Mouse (Mus musculus): ENCODE measurements around the gene Ppp1r21. TPM values are rescaled to one million over a fixed set of nuclear protein-coding genes. Genes with fewer than 3 reads are reported as not detected.

The Ppp1r21 gene
- polyA plus RNA-seq, 1 experiment from 2014 or later: 38.8 TPM

- no peak for ATAC-seq
- 75% methylated on average over 4 of the region's 4 CpGs for WGBS
- H3K9me3 ChIP-seq (ENCODE audit: control insufficient read depth, low read length): no peaks in the 10 kb centered on the region
Measured at GRCm38 (mm10) chr17:88596068-88596467, 66.2 kb downstream of the Ppp1r21 start.

GRCm38 (mm10) chr17:88596544-88597221 lies 66.8 kb downstream of the Ppp1r21 start:
- H3K27ac ChIP-seq (ENCODE audit: low read depth, low read length): peak overlapping the region; percentile 70; the same call in 1 of the 2 replicates

More at GRCm38 (mm10) chr17:88596068-88596467, 66.2 kb downstream of the Ppp1r21 start:
- Histone ChIP-seq H3K36me3 (ENCODE audit: control insufficient read depth, insufficient read depth, low read length) (0 out of 2 replicates have a peak, but pooled peaks cover 3% of the 10 kb centered on the region), H3K27me3 (replicated peaks; ENCODE audit: control insufficient read depth, insufficient read depth, low read length) (no peaks in the 10 kb centered on the region), H3K27ac (ENCODE audit: low read depth, low read length) (no peak overlapping the region), H3K9ac (ENCODE audit: low read depth, low read length) (no peak overlapping the region), H3K4me2 (ENCODE audit: low read length) (no peak overlapping the region), H3K4me3 (ENCODE audit: low read length) (no peak overlapping the region), H3K4me1 (ENCODE audit: control insufficient read depth, insufficient read depth, low read depth, low read length) (peaks cover 2% of the 10 kb centered on the region; the same call in 1 of the 2 replicates)

GRCm38 (mm10) chr17:88597222-88598055 lies 67.5 kb downstream of the Ppp1r21 start, which contains the start of gene Ston1:
Gene Ston1, plus strand, starts transcription at chr17:88597684.
- H3K27me3 ChIP-seq (replicated peaks; ENCODE audit: control insufficient read depth, insufficient read depth, low read length): no peaks in the 10 kb centered on the region
- H3K4me2 ChIP-seq (ENCODE audit: low read length): peak within 1 kb of the TSS; percentile 77
- no peaks in the 10 kb centered on the region for H3K36me3 ChIP-seq (ENCODE audit: control insufficient read depth, insufficient read depth, low read length)
- under 1% methylated on average over 35 of the region's 41 CpGs for WGBS
- H3K4me3 ChIP-seq (ENCODE audit: low read length): peak within 1 kb of the TSS; percentile 49
- peak; percentile 88 for ATAC-seq
- H3K4me1 ChIP-seq (ENCODE audit: control insufficient read depth, insufficient read depth, low read depth, low read length): peaks cover 2% of the 10 kb centered on the region; the same call in 1 of the 2 replicates
- H3K27ac ChIP-seq (ENCODE audit: low read depth, low read length): peak within 1 kb of the TSS; percentile 70
- H3K9me3 ChIP-seq (ENCODE audit: control insufficient read depth, low read length): no peaks in the 10 kb centered on the region
- peak within 1 kb of the TSS; percentile 68 for H3K9ac ChIP-seq (ENCODE audit: low read depth, low read length)

More at GRCm38 (mm10) chr17:88596544-88597221, 66.8 kb downstream of the Ppp1r21 start:
- no peak for ATAC-seq
- 28% methylated on average over 16 of the region's 16 CpGs for WGBS
- no peaks in the 10 kb centered on the region for H3K9me3 ChIP-seq (ENCODE audit: control insufficient read depth, low read length)
- H3K4me1 ChIP-seq (ENCODE audit: control insufficient read depth, insufficient read depth, low read depth, low read length): peaks cover 2% of the 10 kb centered on the region; the same call in 1 of the 2 replicates
- peak overlapping the region; percentile 49 for H3K4me3 ChIP-seq (ENCODE audit: low read length)
- H3K27me3 ChIP-seq (replicated peaks; ENCODE audit: control insufficient read depth, insufficient read depth, low read length): no peaks in the 10 kb centered on the region
- H3K4me2 ChIP-seq (ENCODE audit: low read length): peak overlapping the region; percentile 77
- peak overlapping the region; percentile 68; the same call in 1 of the 2 replicates for H3K9ac ChIP-seq (ENCODE audit: low read depth, low read length)
- H3K36me3 ChIP-seq (ENCODE audit: control insufficient read depth, insufficient read depth, low read length): 0 out of 2 replicates have a peak, but pooled peaks cover 3% of the 10 kb centered on the region

- peak overlapping the region; percentile 68 for H3K9ac ChIP-seq (ENCODE audit: low read depth, low read length)
- no peaks in the 10 kb centered on the region for H3K36me3 ChIP-seq (ENCODE audit: control insufficient read depth, insufficient read depth, low read length)
- H3K27ac ChIP-seq (ENCODE audit: low read depth, low read length): peak overlapping the region; percentile 70; the same call in 1 of the 2 replicates
- H3K4me3 ChIP-seq (ENCODE audit: low read length): peak overlapping the region; percentile 49
- peak overlapping the region; percentile 77 for H3K4me2 ChIP-seq (ENCODE audit: low read length)
- H3K27me3 ChIP-seq (replicated peaks; ENCODE audit: control insufficient read depth, insufficient read depth, low read length): no peaks in the 10 kb centered on the region
- H3K9me3 ChIP-seq (ENCODE audit: control insufficient read depth, low read length): no peaks in the 10 kb centered on the region
- peaks cover 2% of the 10 kb centered on the region; the same call in 1 of the 2 replicates for H3K4me1 ChIP-seq (ENCODE audit: control insufficient read depth, insufficient read depth, low read depth, low read length)
- no peak for ATAC-seq
- whole genome bisulfite sequencing: 10% methylated on average over 5 of the region's 5 CpGs
Measured at GRCm38 (mm10) chr17:88598056-88598420, 68.1 kb downstream of the Ppp1r21 start.

- Histone ChIP-seq H3K9me3 (ENCODE audit: control insufficient read depth, low read length) (no peaks in the 10 kb centered on the region), H3K36me3 (ENCODE audit: control insufficient read depth, insufficient read depth, low read length) (no peaks in the 10 kb centered on the region), H3K27me3 (replicated peaks; ENCODE audit: control insufficient read depth, insufficient read depth, low read length) (no peaks in the 10 kb centered on the region), H3K4me3 (ENCODE audit: low read length) (no peak overlapping the region), H3K4me1 (ENCODE audit: control insufficient read depth, insufficient read depth, low read depth, low read length) (peaks cover 2% of the 10 kb centered on the region; the same call in 1 of the 2 replicates), H3K4me2 (ENCODE audit: low read length) (peak overlapping the region; percentile 77), H3K9ac (ENCODE audit: low read depth, low read length) (peak overlapping the region; percentile 47), H3K27ac (ENCODE audit: low read depth, low read length) (peak overlapping the region; percentile 25; the same call in 1 of the 2 replicates)
- 20% methylated on average over 14 of the region's 14 CpGs for WGBS
- ATAC-seq: no peak
Measured at GRCm38 (mm10) chr17:88598570-88599368, 68.9 kb downstream of the Ppp1r21 start.

GRCm38 (mm10) chr17:88600492-88601026 lies 70.6 kb downstream of the Ppp1r21 start:
- Histone ChIP-seq H3K4me3 (ENCODE audit: low read length) (no peak overlapping the region), H3K27me3 (replicated peaks; ENCODE audit: control insufficient read depth, insufficient read depth, low read length) (no peaks in the 10 kb centered on the region), H3K36me3 (ENCODE audit: control insufficient read depth, insufficient read depth, low read length) (no peaks in the 10 kb centered on the region), H3K9ac (ENCODE audit: low read depth, low read length) (no peak overlapping the region), H3K9me3 (ENCODE audit: control insufficient read depth, low read length) (no peaks in the 10 kb centered on the region), H3K4me1 (ENCODE audit: control insufficient read depth, insufficient read depth, low read depth, low read length) (peaks cover 2% of the 10 kb centered on the region; the same call in 1 of the 2 replicates), H3K27ac (ENCODE audit: low read depth, low read length) (no peak overlapping the region), H3K4me2 (ENCODE audit: low read length) (no peak overlapping the region)
- 89% methylated on average over 8 of the region's 8 CpGs for WGBS
- no peak for ATAC-seq

- H3K9me3 ChIP-seq (ENCODE audit: control insufficient read depth, low read length): no peaks in the 10 kb centered on the region
- 87% methylated on average over 11 of the region's 11 CpGs for WGBS
- no peaks in the 10 kb centered on the region for H3K27me3 ChIP-seq (replicated peaks; ENCODE audit: control insufficient read depth, insufficient read depth, low read length)
- H3K36me3 ChIP-seq (ENCODE audit: control insufficient read depth, insufficient read depth, low read length): no peaks in the 10 kb centered on the region
- peaks cover 2% of the 10 kb centered on the region; the same call in 1 of the 2 replicates for H3K4me1 ChIP-seq (ENCODE audit: control insufficient read depth, insufficient read depth, low read depth, low read length)
- no peak overlapping the region for H3K27ac ChIP-seq (ENCODE audit: low read depth, low read length)
- ATAC-seq: no peak
- H3K4me2 ChIP-seq (ENCODE audit: low read length): no peak overlapping the region
- H3K4me3 ChIP-seq (ENCODE audit: low read length): no peak overlapping the region
- no peak overlapping the region for H3K9ac ChIP-seq (ENCODE audit: low read depth, low read length)
Measured at GRCm38 (mm10) chr17:88603943-88604342, 74.0 kb downstream of the Ppp1r21 start.

GRCm38 (mm10) chr17:88606056-88606455 lies 76.1 kb downstream of the Ppp1r21 start:
- Histone ChIP-seq H3K27ac (ENCODE audit: low read depth, low read length) (no peak overlapping the region), H3K9ac (ENCODE audit: low read depth, low read length) (no peak overlapping the region), H3K4me2 (ENCODE audit: low read length) (no peak overlapping the region), H3K27me3 (replicated peaks; ENCODE audit: control insufficient read depth, insufficient read depth, low read length) (no peaks in the 10 kb centered on the region), H3K4me1 (ENCODE audit: control insufficient read depth, insufficient read depth, low read depth, low read length) (no peaks in the 10 kb centered on the region), H3K4me3 (ENCODE audit: low read length) (no peak overlapping the region), H3K36me3 (ENCODE audit: control insufficient read depth, insufficient read depth, low read length) (no peaks in the 10 kb centered on the region), H3K9me3 (ENCODE audit: control insufficient read depth, low read length) (no peaks in the 10 kb centered on the region)
- WGBS: 75% methylated on average over 2 of the region's 2 CpGs
- no peak for ATAC-seq

All from hindbrain, embryonic 16.5 days (tissue).